Mouse (Mus musculus): ENCODE data around the gene Ppp2r2c. TPM values are rescaled to one million over a fixed set of nuclear protein-coding genes. Genes with fewer than 3 reads are reported as not detected.

The Ppp2r2c gene
- polyA plus RNA-seq, 1 experiment from 2014 or later = 9.5 TPM

DNA sequence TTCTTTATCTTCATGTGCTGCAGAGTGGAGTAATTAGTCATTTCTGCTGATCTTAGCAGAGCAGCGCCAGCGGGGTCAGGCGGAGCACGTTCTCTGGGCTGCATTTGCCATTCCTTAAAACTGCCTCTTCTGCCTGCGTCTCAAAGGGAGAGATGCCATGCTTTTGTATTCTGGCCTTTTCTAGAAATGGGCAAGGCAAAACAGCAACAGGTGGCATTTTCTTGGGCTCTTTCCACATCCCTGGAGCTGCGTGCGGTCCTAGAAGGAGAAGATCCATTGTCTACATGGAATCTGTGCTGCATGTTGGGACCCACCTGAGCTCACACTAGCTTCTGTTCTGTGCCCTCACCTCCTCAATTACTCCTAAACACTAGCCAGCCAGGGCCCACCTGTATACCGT lies 29.7 kb downstream of the Ppp2r2c start:
- H3K4me2 ChIP-seq (ENCODE audit: low read depth) = no peak overlapping the region
- no peaks in the 10 kb centered on the region for H3K27me3 ChIP-seq (ENCODE audit: control insufficient read depth, insufficient read depth, low read length)
- H3K4me1 ChIP-seq (ENCODE audit: control insufficient read depth, insufficient read depth, low read length) = no peaks in the 10 kb centered on the region
- no peak for ATAC-seq (ENCODE audit: insufficient read depth, low FRiP score, low TSS enrichment)
- H3K9me3 ChIP-seq (ENCODE audit: control insufficient read depth, low read length) = no peaks in the 10 kb centered on the region
- H3K36me3 ChIP-seq (ENCODE audit: control insufficient read depth, insufficient read depth, low read length) = no peaks in the 10 kb centered on the region
- WGBS = 90% methylated on average over 8 of the region's 8 CpGs
- no peak overlapping the region for H3K27ac ChIP-seq (ENCODE audit: low read depth, low read length)
- no peak overlapping the region for H3K4me3 ChIP-seq (ENCODE audit: low read depth, low read length)
- no peak for DNase-seq (ENCODE audit: low spot score)
- H3K9ac ChIP-seq (ENCODE audit: low read length) = no peak overlapping the region

DNA sequence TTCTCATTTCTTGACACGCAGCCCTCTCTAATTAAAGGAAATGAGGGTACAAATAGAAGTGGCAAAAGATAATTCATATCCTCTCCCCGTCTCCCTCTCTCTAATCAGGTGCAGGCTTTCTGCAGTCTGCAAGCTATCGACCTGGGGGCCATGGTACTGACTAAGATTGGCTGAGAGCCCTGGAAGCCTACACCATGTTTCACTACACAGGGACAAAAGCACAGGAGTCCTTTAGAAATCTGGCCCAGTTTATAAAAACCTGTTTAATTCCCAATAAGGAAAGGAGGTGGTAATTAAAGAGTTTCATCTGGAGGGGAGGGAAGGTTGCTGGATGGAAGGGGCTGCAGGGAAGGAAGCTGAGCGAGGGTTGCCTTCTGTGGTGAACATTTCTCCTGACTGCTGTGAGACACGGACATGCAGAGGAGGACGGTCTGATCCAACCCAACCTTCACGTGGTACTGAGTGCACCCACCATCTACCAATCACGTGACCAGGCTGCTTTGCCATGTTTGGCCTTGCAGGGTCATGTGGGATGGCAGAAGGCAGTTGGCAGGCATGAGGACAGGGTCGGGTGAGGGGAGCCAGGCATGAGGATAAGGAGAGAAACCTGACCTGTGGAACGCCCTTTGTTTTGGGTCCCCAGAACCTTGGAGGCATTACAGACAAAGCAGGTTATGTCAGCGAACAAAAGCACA lies 30.2 kb downstream of the Ppp2r2c start:
- Histone ChIP-seq H3K9ac (ENCODE audit: low read length) (no peak overlapping the region), H3K4me1 (ENCODE audit: control insufficient read depth, insufficient read depth, low read length) (no peaks in the 10 kb centered on the region), H3K36me3 (ENCODE audit: control insufficient read depth, insufficient read depth, low read length) (no peaks in the 10 kb centered on the region), H3K4me2 (ENCODE audit: low read depth) (no peak overlapping the region), H3K27ac (ENCODE audit: low read depth, low read length) (no peak overlapping the region), H3K4me3 (ENCODE audit: low read depth, low read length) (no peak overlapping the region), H3K27me3 (ENCODE audit: control insufficient read depth, insufficient read depth, low read length) (no peaks in the 10 kb centered on the region), H3K9me3 (ENCODE audit: control insufficient read depth, low read length) (no peaks in the 10 kb centered on the region)
- ATAC-seq (ENCODE audit: insufficient read depth, low FRiP score, low TSS enrichment) = no peak
- WGBS = 84% methylated on average over 11 of the region's 11 CpGs
- no peak for DNase-seq (ENCODE audit: low spot score)

DNA sequence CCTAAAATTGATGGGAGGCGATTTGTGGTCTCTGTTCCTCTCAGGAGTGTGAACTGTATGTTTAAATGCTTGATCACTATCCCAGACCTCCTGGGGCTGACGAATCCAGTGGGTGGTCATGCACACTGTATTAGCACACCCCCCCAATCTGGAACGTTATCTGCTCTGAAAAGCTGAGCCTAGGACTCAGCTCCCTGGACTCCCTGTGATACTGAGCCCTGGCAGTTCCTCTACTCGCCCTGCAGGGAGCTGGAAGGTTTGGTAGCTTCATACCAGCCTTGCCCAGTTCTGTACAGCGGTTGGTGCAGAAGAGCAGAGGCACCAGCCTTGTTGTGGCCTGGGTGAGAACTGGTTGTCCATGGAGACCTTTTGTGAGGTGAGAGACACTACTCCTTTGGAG lies 31.1 kb downstream of the Ppp2r2c start:
- WGBS = 79% methylated on average over 5 of the region's 5 CpGs
- DNase-seq (ENCODE audit: low spot score) = no peak

DNA sequence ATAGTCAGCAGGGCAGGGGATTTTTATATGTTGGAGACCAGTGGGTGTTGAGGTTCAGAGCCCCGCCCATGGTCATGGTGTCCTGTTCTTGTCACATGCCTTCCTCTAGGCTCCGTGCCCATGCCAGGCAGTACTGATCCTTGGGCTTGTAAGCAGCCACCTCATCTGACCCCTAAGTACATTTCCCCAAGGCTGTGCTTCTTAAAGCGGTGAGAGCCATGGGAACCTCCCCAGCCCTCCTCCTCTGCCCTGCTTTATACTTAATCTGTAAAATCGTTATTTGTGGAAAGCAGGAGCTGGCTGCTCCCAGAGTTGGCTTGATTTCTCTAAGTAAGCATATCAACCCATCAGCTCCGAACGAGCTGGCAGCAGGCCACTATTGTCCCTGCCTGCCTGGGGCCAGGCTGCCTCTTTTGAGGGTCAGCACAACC lies 31.9 kb downstream of the Ppp2r2c start:
- no peaks in the 10 kb centered on the region for H3K27me3 ChIP-seq (ENCODE audit: control insufficient read depth, insufficient read depth, low read length)
- ATAC-seq (ENCODE audit: insufficient read depth, low FRiP score, low TSS enrichment) = no peak
- no peak overlapping the region for H3K27ac ChIP-seq (ENCODE audit: low read depth, low read length)
- H3K9ac ChIP-seq (ENCODE audit: low read length) = no peak overlapping the region
- DNase-seq (ENCODE audit: low spot score) = no peak
- no peaks in the 10 kb centered on the region for H3K9me3 ChIP-seq (ENCODE audit: control insufficient read depth, low read length)
- H3K4me1 ChIP-seq (ENCODE audit: control insufficient read depth, insufficient read depth, low read length) = no peaks in the 10 kb centered on the region
- H3K4me3 ChIP-seq (ENCODE audit: low read depth, low read length) = no peak overlapping the region
- H3K4me2 ChIP-seq (ENCODE audit: low read depth) = no peak overlapping the region
- 73% methylated on average over 6 of the region's 6 CpGs for WGBS
- H3K36me3 ChIP-seq (ENCODE audit: control insufficient read depth, insufficient read depth, low read length) = no peaks in the 10 kb centered on the region

More for the DNA sequence above, 31.1 kb downstream of the Ppp2r2c start:
- no peak overlapping the region for H3K4me2 ChIP-seq (ENCODE audit: low read depth)
- no peaks in the 10 kb centered on the region for H3K9me3 ChIP-seq (ENCODE audit: control insufficient read depth, low read length)
- no peaks in the 10 kb centered on the region for H3K4me1 ChIP-seq (ENCODE audit: control insufficient read depth, insufficient read depth, low read length)
- ATAC-seq (ENCODE audit: insufficient read depth, low FRiP score, low TSS enrichment) = no peak
- no peaks in the 10 kb centered on the region for H3K36me3 ChIP-seq (ENCODE audit: control insufficient read depth, insufficient read depth, low read length)
- H3K9ac ChIP-seq (ENCODE audit: low read length) = no peak overlapping the region
- H3K27ac ChIP-seq (ENCODE audit: low read depth, low read length) = no peak overlapping the region
- no peak overlapping the region for H3K4me3 ChIP-seq (ENCODE audit: low read depth, low read length)
- no peaks in the 10 kb centered on the region for H3K27me3 ChIP-seq (ENCODE audit: control insufficient read depth, insufficient read depth, low read length)

DNA sequence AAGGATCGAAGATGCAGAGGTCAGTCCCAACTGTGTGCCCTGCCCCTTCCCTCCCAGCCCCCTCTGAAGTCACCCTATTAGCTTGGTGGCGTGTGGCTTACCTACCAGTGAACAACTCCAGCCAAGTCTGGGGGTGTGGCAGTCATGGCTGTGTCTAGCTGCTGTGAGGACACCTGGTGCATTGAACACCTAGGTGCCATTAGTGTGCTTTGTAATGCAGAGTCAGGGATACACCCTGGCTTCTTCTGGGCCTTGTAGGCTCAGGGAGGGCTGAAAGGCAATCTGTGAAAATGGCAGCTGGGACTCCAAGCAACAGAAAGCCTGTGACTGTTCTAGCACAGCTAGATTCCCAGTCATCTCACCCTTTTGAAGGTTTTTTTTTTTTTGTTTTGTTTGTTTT lies 34.5 kb downstream of the Ppp2r2c start:
- Histone ChIP-seq H3K27ac (ENCODE audit: low read depth, low read length) (no peak overlapping the region), H3K9ac (ENCODE audit: low read length) (no peak overlapping the region), H3K36me3 (ENCODE audit: control insufficient read depth, insufficient read depth, low read length) (no peaks in the 10 kb centered on the region), H3K27me3 (ENCODE audit: control insufficient read depth, insufficient read depth, low read length) (no peaks in the 10 kb centered on the region), H3K4me3 (ENCODE audit: low read depth, low read length) (no peak overlapping the region), H3K4me1 (ENCODE audit: control insufficient read depth, insufficient read depth, low read length) (no peaks in the 10 kb centered on the region), H3K9me3 (ENCODE audit: control insufficient read depth, low read length) (no peaks in the 10 kb centered on the region), H3K4me2 (ENCODE audit: low read depth) (no peak overlapping the region)
- ATAC-seq (ENCODE audit: insufficient read depth, low FRiP score, low TSS enrichment) (no peak), DNase-seq (ENCODE audit: low spot score) (no peak)
- WGBS = 81% methylated on average over 2 of the region's 2 CpGs

DNA sequence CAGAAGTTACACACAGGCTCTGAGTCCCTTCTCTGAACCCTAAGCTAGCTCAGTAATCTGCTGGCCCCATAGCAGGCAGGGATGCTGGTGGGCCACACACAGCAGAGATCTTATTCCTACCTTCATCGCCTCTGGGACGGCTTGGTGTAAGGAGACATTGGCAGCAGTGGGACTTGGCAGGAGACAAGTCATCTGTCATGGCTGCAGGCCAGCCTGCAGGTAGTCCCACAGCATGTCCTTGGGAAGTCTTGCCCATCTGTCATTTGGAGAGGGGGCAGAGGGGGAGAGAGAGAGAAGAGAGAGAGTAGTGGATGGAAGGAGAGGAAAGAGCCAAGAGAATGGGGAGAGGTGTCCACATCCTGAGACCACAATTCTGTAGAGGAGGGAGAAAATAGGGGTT lies 35.8 kb downstream of the Ppp2r2c start:
- no peaks in the 10 kb centered on the region for H3K9me3 ChIP-seq (ENCODE audit: control insufficient read depth, low read length)
- no peak overlapping the region for H3K4me2 ChIP-seq (ENCODE audit: low read depth)
- DNase-seq (ENCODE audit: low spot score) (no peak), ATAC-seq (ENCODE audit: insufficient read depth, low FRiP score, low TSS enrichment) (no peak)
- H3K36me3 ChIP-seq (ENCODE audit: control insufficient read depth, insufficient read depth, low read length) = no peaks in the 10 kb centered on the region
- H3K27ac ChIP-seq (ENCODE audit: low read depth, low read length) = no peak overlapping the region
- H3K4me3 ChIP-seq (ENCODE audit: low read depth, low read length) = no peak overlapping the region
- no peaks in the 10 kb centered on the region for H3K4me1 ChIP-seq (ENCODE audit: control insufficient read depth, insufficient read depth, low read length)
- H3K9ac ChIP-seq (ENCODE audit: low read length) = no peak overlapping the region
- 95% methylated on average over 2 of the region's 2 CpGs for WGBS
- H3K27me3 ChIP-seq (ENCODE audit: control insufficient read depth, insufficient read depth, low read length) = no peaks in the 10 kb centered on the region

DNA sequence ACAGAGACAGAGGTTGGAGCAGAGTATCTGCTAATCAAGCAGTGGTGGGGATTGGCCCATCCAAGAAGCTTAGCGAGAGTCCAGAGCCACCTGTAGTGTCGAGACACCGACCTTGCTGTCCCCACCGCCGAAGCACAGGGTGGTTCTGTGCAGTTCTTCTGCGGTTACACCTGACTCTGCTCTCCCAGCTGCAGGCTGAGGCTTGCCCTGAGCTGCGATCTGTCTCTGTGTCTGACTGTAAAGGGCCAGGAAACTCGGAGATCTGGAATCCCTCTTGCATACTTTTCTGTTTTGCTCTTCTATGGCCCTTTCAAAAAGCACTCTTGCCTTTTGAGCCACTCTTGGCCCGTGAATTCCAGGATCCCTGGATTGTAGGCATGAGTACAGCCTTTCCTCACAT lies 36.4 kb downstream of the Ppp2r2c start:
- 86% methylated on average over 9 of the region's 9 CpGs for WGBS

DNA sequence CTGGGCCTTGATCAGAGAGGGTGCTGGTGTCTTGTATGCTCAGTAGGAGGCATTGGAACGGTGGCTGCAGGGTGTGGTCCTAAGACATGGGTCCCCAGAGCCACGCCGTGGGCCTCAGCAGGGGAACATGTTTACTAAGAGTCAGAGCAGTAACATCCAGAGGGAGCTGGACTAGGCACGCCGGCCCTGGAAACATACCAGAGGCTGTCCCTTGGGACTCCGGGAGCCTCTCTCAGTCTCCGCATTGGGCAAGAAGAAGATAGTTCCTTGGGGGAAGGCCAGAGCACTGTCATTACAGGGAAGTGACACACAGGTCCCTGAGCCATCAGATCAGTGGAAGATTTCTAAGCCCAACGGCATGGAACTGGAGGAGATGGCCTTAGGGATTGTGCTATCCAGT lies 36.9 kb downstream of the Ppp2r2c start:
- H3K4me2 ChIP-seq (ENCODE audit: low read depth) = no peak overlapping the region
- no peak overlapping the region for H3K4me3 ChIP-seq (ENCODE audit: low read depth, low read length)
- DNase-seq (ENCODE audit: low spot score) (no peak), ATAC-seq (ENCODE audit: insufficient read depth, low FRiP score, low TSS enrichment) (no peak)
- no peaks in the 10 kb centered on the region for H3K36me3 ChIP-seq (ENCODE audit: control insufficient read depth, insufficient read depth, low read length)
- H3K9ac ChIP-seq (ENCODE audit: low read length) = no peak overlapping the region
- no peaks in the 10 kb centered on the region for H3K4me1 ChIP-seq (ENCODE audit: control insufficient read depth, insufficient read depth, low read length)
- no peak overlapping the region for H3K27ac ChIP-seq (ENCODE audit: low read depth, low read length)
- no peaks in the 10 kb centered on the region for H3K27me3 ChIP-seq (ENCODE audit: control insufficient read depth, insufficient read depth, low read length)
- WGBS = 81% methylated on average over 8 of the region's 8 CpGs
- no peaks in the 10 kb centered on the region for H3K9me3 ChIP-seq (ENCODE audit: control insufficient read depth, low read length)

More for the DNA sequence above, 36.4 kb downstream of the Ppp2r2c start:
- Histone ChIP-seq H3K9me3 (ENCODE audit: control insufficient read depth, low read length) (no peaks in the 10 kb centered on the region), H3K4me2 (ENCODE audit: low read depth) (no peak overlapping the region), H3K4me3 (ENCODE audit: low read depth, low read length) (no peak overlapping the region), H3K9ac (ENCODE audit: low read length) (no peak overlapping the region), H3K27ac (ENCODE audit: low read depth, low read length) (no peak overlapping the region), H3K4me1 (ENCODE audit: control insufficient read depth, insufficient read depth, low read length) (no peaks in the 10 kb centered on the region), H3K36me3 (ENCODE audit: control insufficient read depth, insufficient read depth, low read length) (no peaks in the 10 kb centered on the region), H3K27me3 (ENCODE audit: control insufficient read depth, insufficient read depth, low read length) (no peaks in the 10 kb centered on the region)
- ATAC-seq (ENCODE audit: insufficient read depth, low FRiP score, low TSS enrichment) = no peak
- DNase-seq (ENCODE audit: low spot score) = no peak

DNA sequence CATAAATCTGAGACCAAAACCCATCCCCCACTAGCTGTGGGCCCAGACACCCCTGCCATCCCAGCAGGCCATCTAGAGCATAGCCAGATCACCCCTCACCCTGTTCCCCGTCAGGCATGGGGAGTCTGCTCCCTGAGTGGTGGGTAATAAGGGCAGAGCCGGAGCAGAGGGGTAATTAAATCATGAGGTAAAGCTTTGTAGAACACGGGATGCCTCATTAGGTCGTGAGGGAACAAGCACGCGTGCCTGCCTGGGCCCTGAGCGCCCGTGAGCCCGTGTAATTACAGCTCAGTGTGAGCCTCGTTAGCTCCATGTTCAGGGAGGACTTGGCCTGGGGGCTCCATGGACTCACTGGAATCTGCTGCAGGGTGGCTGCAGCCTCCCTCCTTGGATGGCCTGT lies 39.4 kb downstream of the Ppp2r2c start:
- Histone ChIP-seq H3K9me3 (ENCODE audit: control insufficient read depth, low read length) (no peaks in the 10 kb centered on the region), H3K27ac (ENCODE audit: low read depth, low read length) (no peak overlapping the region), H3K27me3 (ENCODE audit: control insufficient read depth, insufficient read depth, low read length) (no peaks in the 10 kb centered on the region), H3K4me2 (ENCODE audit: low read depth) (no peak overlapping the region), H3K9ac (ENCODE audit: low read length) (no peak overlapping the region), H3K4me3 (ENCODE audit: low read depth, low read length) (no peak overlapping the region), H3K36me3 (ENCODE audit: control insufficient read depth, insufficient read depth, low read length) (no peaks in the 10 kb centered on the region), H3K4me1 (ENCODE audit: control insufficient read depth, insufficient read depth, low read length) (no peaks in the 10 kb centered on the region)
- 31% methylated on average over 10 of the region's 10 CpGs for WGBS
- peak; percentile 16; the same call in 1 of the 2 replicates for ATAC-seq (ENCODE audit: insufficient read depth, low FRiP score, low TSS enrichment)
- no peak for DNase-seq (ENCODE audit: low spot score)
